Mouse (Mus musculus) granulocyte monocyte progenitor cell, adult 5-6 weeks (primary cell): ENCODE results near the gene Tbc1d1. TPM values are rescaled to one million over a fixed set of nuclear protein-coding genes. Genes with fewer than 3 reads are reported as not detected.
A peak's percentile ranks its signal among the peaks of the same experiment; 100 is the strongest.

Experiments used
- ATAC-seq: replicated peaks from 2 replicates; pipeline ENCODE4 v1.8.0; 2016; ENCODE audit warnings: mild to moderate bottlenecking, moderate TSS enrichment, inconsistent platforms; ENCODE audit not compliant: poor library complexity, severe bottlenecking
- total RNA-seq, 2 experiments: library from RNA; stranded (forward) in 1 of 2; stranded (reverse) in 1 of 2; fragments of 200-712, 200-1000 nt in 1 of 2; fragments of >200 nt in 1 of 2; fragmentation: Nextera tagmentation in 1 of 2; gene quantifications; 2 replicates each; pipeline ENCODE4 v1.2.3; 2014 to 2017

The Tbc1d1 gene
- total RNA-seq, 2 experiments from 2014 or later: 18.5 to 33.6 TPM

GRCm38 (mm10) chr5:64159781-64160704 is 3.9 kb downstream of the Tbc1d1 start:
- peak; percentile 49 for ATAC-seq

GRCm38 (mm10) chr5:64160705-64161391 is 4.7 kb downstream of the Tbc1d1 start:
- peak; percentile 11; the same call in 1 of the 2 replicates for ATAC-seq

GRCm38 (mm10) chr5:64161917-64162316 is 5.8 kb downstream of the Tbc1d1 start:
- no peak for ATAC-seq

GRCm38 (mm10) chr5:64162582-64162981 is 6.5 kb downstream of the Tbc1d1 start:
- no peak for ATAC-seq

- ATAC-seq: no peak
Measured at GRCm38 (mm10) chr5:64164414-64164813, 8.3 kb downstream of the Tbc1d1 start.

- ATAC-seq: no peak
Measured at GRCm38 (mm10) chr5:64165826-64166225, 9.7 kb downstream of the Tbc1d1 start.

- ATAC-seq: no peak
Measured at GRCm38 (mm10) chr5:64168990-64169540, 13.0 kb downstream of the Tbc1d1 start.

- no peak for ATAC-seq
Measured at GRCm38 (mm10) chr5:64172884-64173283, 16.8 kb downstream of the Tbc1d1 start.

GRCm38 (mm10) chr5:64173302-64173701 is 17.2 kb downstream of the Tbc1d1 start:
- ATAC-seq: no peak

GRCm38 (mm10) chr5:64174429-64174935 is 18.4 kb downstream of the Tbc1d1 start:
- no peak for ATAC-seq

- no peak for ATAC-seq
Measured at GRCm38 (mm10) chr5:64180548-64180947, 24.4 kb downstream of the Tbc1d1 start.

- no peak for ATAC-seq
Measured at GRCm38 (mm10) chr5:64183712-64184111, 27.6 kb downstream of the Tbc1d1 start.

- ATAC-seq: no peak
Measured at GRCm38 (mm10) chr5:64185257-64185656, 29.2 kb downstream of the Tbc1d1 start.

GRCm38 (mm10) chr5:64186566-64186965 is 30.5 kb downstream of the Tbc1d1 start:
- no peak for ATAC-seq

- no peak for ATAC-seq
Measured at GRCm38 (mm10) chr5:64188083-64188648, 32.1 kb downstream of the Tbc1d1 start.

- ATAC-seq: no peak
Measured at GRCm38 (mm10) chr5:64190892-64191291, 34.8 kb downstream of the Tbc1d1 start.

GRCm38 (mm10) chr5:64193353-64193752 is 37.2 kb downstream of the Tbc1d1 start:
- ATAC-seq: no peak

GRCm38 (mm10) chr5:64196250-64196865 is 40.3 kb downstream of the Tbc1d1 start:
- ATAC-seq: no peak

- ATAC-seq: no peak
Measured at GRCm38 (mm10) chr5:64196866-64197321, 40.8 kb downstream of the Tbc1d1 start.

GRCm38 (mm10) chr5:64198624-64199023 is 42.5 kb downstream of the Tbc1d1 start:
- ATAC-seq: no peak
